Mouse (Mus musculus) NIH3T3 (cell line): ENCODE measurements around the gene Sec61a1.

Source experiments
- DNase-seq: peaks from one replicate; pipeline ENCODE4 v3.0.0-alpha.2; 2012; ENCODE audit warnings: low read depth

Gene Sec61a1

GRCm38 (mm10) chr6:88518404-88519263, at the start of gene Sec61a1:
TSS of gene Sec61a1 (minus strand) at chr6:88518905.
- DNase-seq: peak; percentile 98

GRCm38 (mm10) chr6:88566676-88567075, 48.0 kb upstream of the Sec61a1 start:
- DNase-seq: no peak

GRCm38 (mm10) chr6:88565033-88565432, 46.3 kb upstream of the Sec61a1 start:
- peak; percentile 43 for DNase-seq

- DNase-seq: no peak
Measured at GRCm38 (mm10) chr6:88560156-88560555, 41.5 kb upstream of the Sec61a1 start.

- DNase-seq: no peak
Measured at GRCm38 (mm10) chr6:88559688-88560087, 41.0 kb upstream of the Sec61a1 start.

GRCm38 (mm10) chr6:88558076-88558475, 39.4 kb upstream of the Sec61a1 start:
- no peak for DNase-seq

- no peak for DNase-seq
Measured at GRCm38 (mm10) chr6:88557548-88557947, 38.8 kb upstream of the Sec61a1 start.

GRCm38 (mm10) chr6:88549916-88550315, 31.2 kb upstream of the Sec61a1 start:
- DNase-seq: no peak

GRCm38 (mm10) chr6:88549137-88549814, 30.6 kb upstream of the Sec61a1 start:
- DNase-seq: peak; percentile 81

- DNase-seq: no peak
Measured at GRCm38 (mm10) chr6:88548405-88549049, 29.8 kb upstream of the Sec61a1 start.

GRCm38 (mm10) chr6:88545397-88545790, 26.7 kb upstream of the Sec61a1 start:
- DNase-seq: no peak

GRCm38 (mm10) chr6:88544644-88545396, 26.1 kb upstream of the Sec61a1 start:
- DNase-seq: no peak

- no peak for DNase-seq
Measured at GRCm38 (mm10) chr6:88544241-88544640, 25.5 kb upstream of the Sec61a1 start.

- DNase-seq: no peak
Measured at GRCm38 (mm10) chr6:88540093-88540755, 21.5 kb upstream of the Sec61a1 start.

- no peak for DNase-seq
Measured at GRCm38 (mm10) chr6:88530306-88530705, 11.6 kb upstream of the Sec61a1 start.

- DNase-seq: no peak
Measured at GRCm38 (mm10) chr6:88524056-88524455, 5.4 kb upstream of the Sec61a1 start.

GRCm38 (mm10) chr6:88523451-88523850, 4.7 kb upstream of the Sec61a1 start:
- DNase-seq: no peak

GRCm38 (mm10) chr6:88523043-88523442, 4.3 kb upstream of the Sec61a1 start:
- no peak for DNase-seq

- no peak for DNase-seq
Measured at GRCm38 (mm10) chr6:88522606-88523005, 3.9 kb upstream of the Sec61a1 start.

- DNase-seq: no peak
Measured at GRCm38 (mm10) chr6:88521821-88522220, 3.1 kb upstream of the Sec61a1 start.

- peak; percentile 35 for DNase-seq
Measured at GRCm38 (mm10) chr6:88517701-88518403, 853 bp downstream of the Sec61a1 start.
